Mouse (Mus musculus): ENCODE measurements around the gene Prdm16. TPM values are rescaled to one million over a fixed set of nuclear protein-coding genes. Genes with fewer than 3 reads are reported as not detected.

Gene Prdm16
- polyA plus RNA-seq, 1 experiment from 2014 or later: 115 TPM

- H3K4me1 ChIP-seq (replicated peaks): peaks cover 83% of the 10 kb centered on the region
- H3K36me3 ChIP-seq: peaks cover 27% of the 10 kb centered on the region
- H3K4me2 ChIP-seq: no peak overlapping the region
- H3K27ac ChIP-seq: no peak overlapping the region
- H3K27me3 ChIP-seq: no peaks in the 10 kb centered on the region
- H3K4me3 ChIP-seq (replicated peaks): no peak overlapping the region
- no peak for ATAC-seq (ENCODE audit: insufficient number of reproducible peaks, insufficient read depth, low FRiP score, low TSS enrichment, low read depth)
- H3K9me3 ChIP-seq: no peaks in the 10 kb centered on the region
- WGBS: 58% methylated on average over 3 of the region's 3 CpGs
- H3K9ac ChIP-seq (replicated peaks): no peak overlapping the region
These were observed 35.7 kb downstream of the Prdm16 start for GRCm38 (mm10) chr4:154601006-154601405.

GRCm38 (mm10) chr4:154599977-154600376 lies 36.7 kb downstream of the Prdm16 start:
- peaks cover 21% of the 10 kb centered on the region; the same call in 1 of the 2 replicates for H3K36me3 ChIP-seq
- no peaks in the 10 kb centered on the region for H3K9me3 ChIP-seq
- H3K27me3 ChIP-seq: no peaks in the 10 kb centered on the region
- no peak overlapping the region for H3K27ac ChIP-seq
- 20% methylated on average over 10 of the region's 10 CpGs for WGBS
- 0 out of 2 replicates have a peak, but pooled peaks have one; percentile 26 for ATAC-seq (ENCODE audit: insufficient number of reproducible peaks, insufficient read depth, low FRiP score, low TSS enrichment, low read depth)
- no peak overlapping the region for H3K4me2 ChIP-seq
- H3K4me1 ChIP-seq (replicated peaks): peaks cover 92% of the 10 kb centered on the region
- no peak overlapping the region for H3K9ac ChIP-seq (replicated peaks)
- no peak overlapping the region for H3K4me3 ChIP-seq (replicated peaks)

- Histone ChIP-seq H3K36me3 (0 out of 2 replicates have a peak, but pooled peaks cover 8% of the 10 kb centered on the region), H3K9me3 (no peaks in the 10 kb centered on the region), H3K4me3 (replicated peaks) (no peak overlapping the region), H3K9ac (replicated peaks) (no peak overlapping the region), H3K27ac (0 out of 2 replicates have a peak overlapping the region, but pooled peaks have one; percentile 5), H3K4me2 (no peak overlapping the region), H3K4me1 (replicated peaks) (peaks cover 92% of the 10 kb centered on the region), H3K27me3 (no peaks in the 10 kb centered on the region)
- 42% methylated on average over 7 of the region's 7 CpGs for WGBS
- no peak for ATAC-seq (ENCODE audit: insufficient number of reproducible peaks, insufficient read depth, low FRiP score, low TSS enrichment, low read depth)
These were observed 38.3 kb downstream of the Prdm16 start for GRCm38 (mm10) chr4:154598357-154598756.

GRCm38 (mm10) chr4:154596805-154597204 lies 39.9 kb downstream of the Prdm16 start:
- Histone ChIP-seq H3K27ac (no peak overlapping the region), H3K27me3 (no peaks in the 10 kb centered on the region)
- WGBS: 56% methylated on average over 4 of the region's 4 CpGs

GRCm38 (mm10) chr4:154594761-154595556 lies 41.7 kb downstream of the Prdm16 start:
- Histone ChIP-seq H3K9ac (replicated peaks) (peak overlapping the region; percentile 42; the same call in 1 of the 2 replicates), H3K27me3 (no peaks in the 10 kb centered on the region), H3K4me3 (replicated peaks) (no peak overlapping the region), H3K4me2 (peak overlapping the region; percentile 23), H3K4me1 (replicated peaks) (peaks cover 94% of the 10 kb centered on the region), H3K36me3 (no peaks in the 10 kb centered on the region), H3K27ac (peak overlapping the region; percentile 41; the same call in 1 of the 2 replicates), H3K9me3 (no peaks in the 10 kb centered on the region)
- 13% methylated on average over 21 of the region's 21 CpGs for WGBS
- no peak for ATAC-seq (ENCODE audit: insufficient number of reproducible peaks, insufficient read depth, low FRiP score, low TSS enrichment, low read depth)

More at GRCm38 (mm10) chr4:154596805-154597204, 39.9 kb downstream of the Prdm16 start:
- no peaks in the 10 kb centered on the region for H3K9me3 ChIP-seq
- no peak for ATAC-seq (ENCODE audit: insufficient number of reproducible peaks, insufficient read depth, low FRiP score, low TSS enrichment, low read depth)
- no peak overlapping the region for H3K4me2 ChIP-seq
- H3K4me3 ChIP-seq (replicated peaks): no peak overlapping the region
- no peak overlapping the region for H3K9ac ChIP-seq (replicated peaks)
- H3K4me1 ChIP-seq (replicated peaks): peaks cover 96% of the 10 kb centered on the region
- H3K36me3 ChIP-seq: 0 out of 2 replicates have a peak, but pooled peaks cover 3% of the 10 kb centered on the region

GRCm38 (mm10) chr4:154594116-154594760 lies 42.4 kb downstream of the Prdm16 start:
- Histone ChIP-seq H3K4me1 (replicated peaks) (peaks cover 94% of the 10 kb centered on the region), H3K9me3 (no peaks in the 10 kb centered on the region), H3K36me3 (no peaks in the 10 kb centered on the region), H3K4me2 (peak overlapping the region; percentile 23), H3K9ac (replicated peaks) (peak overlapping the region; percentile 42; the same call in 1 of the 2 replicates), H3K4me3 (replicated peaks) (no peak overlapping the region), H3K27ac (0 out of 2 replicates have a peak overlapping the region, but pooled peaks have one; percentile 41), H3K27me3 (no peaks in the 10 kb centered on the region)
- WGBS: 42% methylated on average over 17 of the region's 17 CpGs
- ATAC-seq (ENCODE audit: insufficient number of reproducible peaks, insufficient read depth, low FRiP score, low TSS enrichment, low read depth): no peak

GRCm38 (mm10) chr4:154592562-154592961 lies 44.1 kb downstream of the Prdm16 start:
- Histone ChIP-seq H3K27ac (no peak overlapping the region; the same call in 1 of the 2 replicates), H3K9ac (replicated peaks) (no peak overlapping the region), H3K4me3 (replicated peaks) (no peak overlapping the region), H3K27me3 (no peaks in the 10 kb centered on the region), H3K4me1 (replicated peaks) (peaks cover 94% of the 10 kb centered on the region), H3K9me3 (no peaks in the 10 kb centered on the region), H3K4me2 (no peak overlapping the region), H3K36me3 (no peaks in the 10 kb centered on the region)
- ATAC-seq (ENCODE audit: insufficient number of reproducible peaks, insufficient read depth, low FRiP score, low TSS enrichment, low read depth): no peak
- WGBS: 50% methylated on average over 13 of the region's 13 CpGs

- H3K27me3 ChIP-seq: no peaks in the 10 kb centered on the region
- H3K4me1 ChIP-seq (replicated peaks): peaks cover 96% of the 10 kb centered on the region
These were observed 45.8 kb downstream of the Prdm16 start for GRCm38 (mm10) chr4:154590910-154591309.

GRCm38 (mm10) chr4:154586334-154586733 lies 50.3 kb downstream of the Prdm16 start:
- WGBS: 59% methylated on average over 11 of the region's 11 CpGs
- no peak overlapping the region for H3K4me2 ChIP-seq
- H3K9ac ChIP-seq (replicated peaks): no peak overlapping the region; the same call in 1 of the 2 replicates
- peaks cover 98% of the 10 kb centered on the region for H3K4me1 ChIP-seq (replicated peaks)
- H3K27ac ChIP-seq: peak overlapping the region; percentile 72
- 0 out of 2 replicates have a peak, but pooled peaks cover 6% of the 10 kb centered on the region for H3K36me3 ChIP-seq
- no peak for ATAC-seq (ENCODE audit: insufficient number of reproducible peaks, insufficient read depth, low FRiP score, low TSS enrichment, low read depth)
- H3K27me3 ChIP-seq: no peaks in the 10 kb centered on the region
- H3K4me3 ChIP-seq (replicated peaks): no peak overlapping the region
- no peaks in the 10 kb centered on the region for H3K9me3 ChIP-seq

More at GRCm38 (mm10) chr4:154590910-154591309, 45.8 kb downstream of the Prdm16 start:
- no peak for ATAC-seq (ENCODE audit: insufficient number of reproducible peaks, insufficient read depth, low FRiP score, low TSS enrichment, low read depth)
- H3K4me2 ChIP-seq: no peak overlapping the region
- no peak overlapping the region for H3K4me3 ChIP-seq (replicated peaks)
- H3K9ac ChIP-seq (replicated peaks): no peak overlapping the region
- H3K27ac ChIP-seq: no peak overlapping the region
- H3K9me3 ChIP-seq: no peaks in the 10 kb centered on the region
- 75% methylated on average over 11 of the region's 11 CpGs for WGBS
- no peaks in the 10 kb centered on the region for H3K36me3 ChIP-seq

- Histone ChIP-seq H3K9ac (replicated peaks) (no peak overlapping the region), H3K4me3 (replicated peaks) (no peak overlapping the region), H3K27ac (peak overlapping the region; percentile 72), H3K4me2 (no peak overlapping the region), H3K9me3 (no peaks in the 10 kb centered on the region), H3K27me3 (no peaks in the 10 kb centered on the region), H3K4me1 (replicated peaks) (peaks cover 98% of the 10 kb centered on the region), H3K36me3 (0 out of 2 replicates have a peak, but pooled peaks cover 6% of the 10 kb centered on the region)
- WGBS: 60% methylated on average over 14 of the region's 14 CpGs
- no peak for ATAC-seq (ENCODE audit: insufficient number of reproducible peaks, insufficient read depth, low FRiP score, low TSS enrichment, low read depth)
These were observed 50.9 kb downstream of the Prdm16 start for GRCm38 (mm10) chr4:154585779-154586178.

- Histone ChIP-seq H3K27me3 (no peaks in the 10 kb centered on the region), H3K9me3 (no peaks in the 10 kb centered on the region), H3K9ac (replicated peaks) (no peak overlapping the region), H3K4me2 (no peak overlapping the region), H3K36me3 (0 out of 2 replicates have a peak, but pooled peaks cover 6% of the 10 kb centered on the region), H3K27ac (no peak overlapping the region), H3K4me1 (replicated peaks) (peaks cover 99% of the 10 kb centered on the region), H3K4me3 (replicated peaks) (no peak overlapping the region)
- ATAC-seq (ENCODE audit: insufficient number of reproducible peaks, insufficient read depth, low FRiP score, low TSS enrichment, low read depth): no peak
- 86% methylated on average over 13 of the region's 13 CpGs for WGBS
These were observed 53.0 kb downstream of the Prdm16 start for GRCm38 (mm10) chr4:154583712-154584111.
